Mouse (Mus musculus) embryonic facial prominence, embryonic 10.5 days (tissue): ENCODE data around the gene Umodl1. TPM values are rescaled to one million over a fixed set of nuclear protein-coding genes. Genes with fewer than 3 reads are reported as not detected.

Source experiments
- DNase-seq: peaks from one replicate; pipeline ENCODE4 v3.0.0-alpha.2; 2017; ENCODE audit warnings: low spot score
- H3K27ac ChIP-seq: fragments of 300-500 bp; sonication (generic); replicated peaks from 2 replicates; pipeline ENCODE4 v1.5.1; 2016; ENCODE audit warnings: mild to moderate bottlenecking
- H3K27me3 ChIP-seq: fragments of 300-500 bp; sonication (generic); replicated peaks from 2 replicates; pipeline ENCODE4 v1.6.1; 2016; ENCODE audit warnings: low read depth, mild to moderate bottlenecking; ENCODE audit not compliant: poor library complexity, severe bottlenecking
- H3K36me3 ChIP-seq: fragments of 300-500 bp; sonication (generic); replicated peaks from 2 replicates; pipeline ENCODE4 v1.6.1; 2016; ENCODE audit warnings: mild to moderate bottlenecking, moderate library complexity
- H3K4me1 ChIP-seq: fragments of 300-500 bp; sonication (generic); 2 replicates; pipeline ENCODE4 v1.6.1; 2016
- H3K4me3 ChIP-seq: fragments of 300-500 bp; sonication (generic); 2 replicates; pipeline ENCODE4 v1.5.1; 2016; ENCODE audit warnings: mild to moderate bottlenecking, moderate library complexity
- H3K9me3 ChIP-seq: fragments of 300-500 bp; sonication (generic); 2 replicates; pipeline ENCODE4 v1.6.1; 2016; ENCODE audit warnings: mild to moderate bottlenecking
- WGBS: fragments of 180-500 bp; shearing (Covaris S2); methylation state at CpG from one replicate; pipeline ENCODE4 v1.1.7; 2016; 5-methylcytosine and 5-hydroxymethylcytosine counted together
- polyA plus RNA-seq: library from polyadenylated mRNA; unstranded; fragments of >200 nt; fragmentation: Nextera tagmentation; extraction: Ambion mirVana; gene quantifications from 2 replicates; pipeline ENCODE4 v1.2.1, GENCODE M21; 2016

Umodl1 gene
- polyA plus RNA-seq, 1 experiment from 2014 or later, result 0.19 TPM

GRCm38 (mm10) chr17:31005284-31005683 is 50.8 kb downstream of the Umodl1 start:
- Histone ChIP-seq H3K4me1 (peaks cover 17% of the 10 kb centered on the region), H3K27me3 (no peaks in the 10 kb centered on the region), H3K9me3 (no peaks in the 10 kb centered on the region), H3K36me3 (no peaks in the 10 kb centered on the region), H3K27ac (no peak overlapping the region), H3K4me3 (no peak overlapping the region)
- 86% methylated on average over 2 of the region's 2 CpGs for WGBS
- no peak for DNase-seq

- Histone ChIP-seq H3K27me3 (no peaks in the 10 kb centered on the region), H3K9me3 (no peaks in the 10 kb centered on the region), H3K27ac (no peak overlapping the region), H3K36me3 (no peaks in the 10 kb centered on the region), H3K4me3 (no peak overlapping the region), H3K4me1 (0 out of 2 replicates have a peak, but pooled peaks cover 4% of the 10 kb centered on the region)
- no peak for DNase-seq
- 82% methylated on average over 3 of the region's 3 CpGs for WGBS
These were observed 52.9 kb downstream of the Umodl1 start for GRCm38 (mm10) chr17:31007357-31007756.

- no peak overlapping the region for H3K27ac ChIP-seq
- no peaks in the 10 kb centered on the region for H3K27me3 ChIP-seq
- 89% methylated on average over 8 of the region's 8 CpGs for WGBS
- no peaks in the 10 kb centered on the region for H3K36me3 ChIP-seq
- no peak overlapping the region for H3K4me3 ChIP-seq
- 0 out of 2 replicates have a peak, but pooled peaks cover 4% of the 10 kb centered on the region for H3K4me1 ChIP-seq
- H3K9me3 ChIP-seq, result no peaks in the 10 kb centered on the region
- DNase-seq, result no peak
These were observed 54.0 kb downstream of the Umodl1 start for GRCm38 (mm10) chr17:31008416-31008815.

DNA sequence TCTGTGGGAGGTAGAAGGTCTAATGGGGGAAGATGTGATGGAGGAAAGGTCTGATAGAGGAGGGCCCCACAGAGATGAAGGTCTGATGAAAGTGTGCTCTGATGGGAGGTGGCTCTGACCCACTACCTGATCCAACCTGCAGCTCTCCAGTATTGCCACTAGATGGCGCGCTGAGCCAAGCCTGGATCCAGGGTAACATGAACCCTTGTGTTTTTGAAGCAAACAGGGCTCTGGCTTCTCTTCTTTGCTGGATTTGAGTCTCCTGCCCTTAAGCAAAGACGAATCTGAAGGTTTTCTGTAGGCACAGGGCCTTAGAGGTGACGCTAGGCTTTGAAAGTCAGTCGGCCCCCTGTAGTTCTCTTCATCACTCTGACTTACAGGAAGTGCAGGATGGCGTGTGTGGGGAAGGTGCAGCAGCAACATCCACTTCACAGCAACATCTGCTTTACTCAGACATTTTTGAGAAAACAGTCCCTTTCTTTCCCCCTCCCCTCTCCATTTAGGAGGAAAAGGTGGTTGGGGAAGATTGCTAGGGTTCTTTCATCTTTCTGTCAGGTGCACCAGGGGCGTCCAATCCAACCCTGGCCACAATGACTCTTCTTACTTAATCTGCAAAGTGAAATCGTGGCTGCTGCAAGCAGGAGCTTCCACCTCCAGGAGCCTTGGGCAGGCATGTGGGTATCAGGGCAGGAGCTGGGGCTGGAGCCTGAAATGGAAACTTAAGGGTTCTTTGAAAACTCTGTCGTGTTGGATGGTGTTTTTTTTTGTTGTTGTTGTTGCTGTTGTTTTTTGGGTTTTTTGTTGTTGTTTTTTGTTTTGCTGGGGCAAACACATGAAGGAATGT is 57.3 kb downstream of the Umodl1 start:
- WGBS, result 29% methylated on average over 9 of the region's 9 CpGs

GRCm38 (mm10) chr17:31018267-31018666 is 63.8 kb downstream of the Umodl1 start:
- Histone ChIP-seq H3K27me3 (no peaks in the 10 kb centered on the region), H3K9me3 (no peaks in the 10 kb centered on the region; the same call in 1 of the 2 replicates), H3K27ac (no peak overlapping the region), H3K4me1 (peaks cover 22% of the 10 kb centered on the region), H3K4me3 (no peak overlapping the region), H3K36me3 (no peaks in the 10 kb centered on the region)
- peak; percentile 67 for DNase-seq
- WGBS, result 79% methylated on average over 4 of the region's 4 CpGs

More for the DNA sequence above, 57.3 kb downstream of the Umodl1 start:
- H3K27me3 ChIP-seq, result no peaks in the 10 kb centered on the region
- H3K27ac ChIP-seq, result peak overlapping the region; percentile 63
- no peak overlapping the region for H3K4me3 ChIP-seq
- H3K9me3 ChIP-seq, result no peaks in the 10 kb centered on the region; the same call in 1 of the 2 replicates
- H3K36me3 ChIP-seq, result no peaks in the 10 kb centered on the region
- peak; percentile 76 for DNase-seq
- 0 out of 2 replicates have a peak, but pooled peaks cover 4% of the 10 kb centered on the region for H3K4me1 ChIP-seq

- no peaks in the 10 kb centered on the region for H3K27me3 ChIP-seq
- peak; percentile 73 for DNase-seq
- peaks cover 27% of the 10 kb centered on the region for H3K4me1 ChIP-seq
- H3K36me3 ChIP-seq, result no peaks in the 10 kb centered on the region
- H3K27ac ChIP-seq, result no peak overlapping the region
- H3K9me3 ChIP-seq, result no peaks in the 10 kb centered on the region; the same call in 1 of the 2 replicates
- 7% methylated on average over 2 of the region's 2 CpGs for WGBS
- H3K4me3 ChIP-seq, result no peak overlapping the region
These were observed 65.1 kb downstream of the Umodl1 start for GRCm38 (mm10) chr17:31019505-31019904.

GRCm38 (mm10) chr17:31020078-31020477 is 65.6 kb downstream of the Umodl1 start:
- no peaks in the 10 kb centered on the region for H3K36me3 ChIP-seq
- WGBS, result 86% methylated on average over 2 of the region's 2 CpGs
- DNase-seq, result no peak
- no peaks in the 10 kb centered on the region for H3K27me3 ChIP-seq
- no peak overlapping the region for H3K27ac ChIP-seq
- no peak overlapping the region for H3K4me3 ChIP-seq
- H3K4me1 ChIP-seq, result peaks cover 30% of the 10 kb centered on the region
- H3K9me3 ChIP-seq, result no peaks in the 10 kb centered on the region; the same call in 1 of the 2 replicates

DNA sequence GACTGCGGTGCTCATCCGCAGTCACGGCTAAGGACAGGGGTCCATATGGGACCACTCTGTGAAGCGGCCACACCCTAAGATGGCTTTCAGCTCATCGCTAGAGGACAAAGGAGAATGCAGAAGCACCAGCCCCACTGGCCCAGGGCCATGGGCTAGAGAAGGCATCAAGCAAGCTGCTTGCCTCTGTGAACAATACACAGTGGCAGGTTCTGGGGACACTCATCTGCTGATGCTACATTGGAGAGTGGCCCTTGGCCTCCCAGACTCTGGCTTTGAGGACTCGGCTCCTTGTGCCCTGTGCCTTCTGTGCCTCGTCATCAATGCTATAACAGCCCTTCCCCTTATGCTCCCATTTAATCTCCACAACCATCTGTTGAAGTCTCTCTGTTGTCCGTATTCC is 66.8 kb downstream of the Umodl1 start:
- Histone ChIP-seq H3K9me3 (no peaks in the 10 kb centered on the region; the same call in 1 of the 2 replicates), H3K27ac (peak overlapping the region; percentile 32; the same call in 1 of the 2 replicates), H3K4me1 (peaks cover 30% of the 10 kb centered on the region), H3K36me3 (no peaks in the 10 kb centered on the region), H3K27me3 (no peaks in the 10 kb centered on the region), H3K4me3 (no peak overlapping the region)
- 85% methylated on average over 8 of the region's 8 CpGs for WGBS
- no peak for DNase-seq

GRCm38 (mm10) chr17:31024125-31024781 is 69.8 kb downstream of the Umodl1 start:
- DNase-seq, result no peak
- Histone ChIP-seq H3K9me3 (no peaks in the 10 kb centered on the region), H3K27ac (no peak overlapping the region), H3K27me3 (no peaks in the 10 kb centered on the region), H3K36me3 (no peaks in the 10 kb centered on the region), H3K4me3 (no peak overlapping the region), H3K4me1 (peaks cover 26% of the 10 kb centered on the region)
- 68% methylated on average over 7 of the region's 7 CpGs for WGBS

DNA sequence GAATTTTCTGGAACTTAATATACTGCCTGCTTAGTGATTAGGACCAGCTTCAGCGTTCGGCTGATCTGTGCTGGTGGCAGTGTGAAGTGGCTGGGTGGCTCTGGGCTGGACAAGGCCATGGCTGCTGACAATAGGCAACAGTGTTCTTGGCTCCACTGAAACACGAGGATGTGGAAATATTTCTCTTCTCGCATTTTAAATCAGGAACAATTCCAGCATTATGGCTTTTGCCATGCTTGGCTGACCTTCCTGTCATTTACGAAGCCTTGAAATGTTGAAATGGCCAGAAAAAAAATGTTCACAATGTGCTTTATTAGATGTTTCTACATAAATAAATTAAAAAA is 70.3 kb downstream of the Umodl1 start:
- WGBS, result 72% methylated on average over 5 of the region's 5 CpGs
- Histone ChIP-seq H3K36me3 (no peaks in the 10 kb centered on the region), H3K27ac (no peak overlapping the region), H3K27me3 (no peaks in the 10 kb centered on the region), H3K4me1 (peaks cover 26% of the 10 kb centered on the region), H3K9me3 (no peaks in the 10 kb centered on the region), H3K4me3 (no peak overlapping the region)
- no peak for DNase-seq

DNA sequence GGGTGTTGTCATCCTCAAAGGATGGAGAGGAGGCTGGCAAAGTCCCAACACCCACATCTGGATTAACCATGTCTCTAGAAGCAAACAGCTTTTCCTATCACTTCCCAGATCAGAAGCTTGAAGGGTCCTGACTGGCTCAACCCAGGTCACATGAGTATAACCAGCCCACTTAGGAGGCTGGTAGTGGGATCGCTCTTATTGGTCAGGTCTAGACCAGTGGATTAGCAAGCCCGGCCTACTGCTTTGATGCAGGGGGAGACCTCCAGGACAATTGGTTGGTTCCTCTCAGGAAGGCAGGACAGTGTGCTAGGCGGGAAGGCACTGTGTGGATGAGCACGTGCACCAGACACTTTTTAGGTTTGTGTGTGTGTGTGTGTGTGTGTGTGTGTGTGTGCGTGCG is 72.5 kb downstream of the Umodl1 start:
- Histone ChIP-seq H3K4me1 (peaks cover 9% of the 10 kb centered on the region; the same call in 1 of the 2 replicates), H3K27ac (no peak overlapping the region), H3K36me3 (no peaks in the 10 kb centered on the region), H3K27me3 (no peaks in the 10 kb centered on the region), H3K9me3 (peaks cover under 1% of the 10 kb centered on the region; the same call in 1 of the 2 replicates), H3K4me3 (no peak overlapping the region)
- WGBS, result 83% methylated on average over 6 of the region's 6 CpGs
- no peak for DNase-seq

- H3K4me3 ChIP-seq, result no peak overlapping the region
- no peak for DNase-seq
- WGBS, result 88% methylated on average over 6 of the region's 6 CpGs
- no peaks in the 10 kb centered on the region for H3K27me3 ChIP-seq
- no peak overlapping the region for H3K27ac ChIP-seq
- no peaks in the 10 kb centered on the region for H3K36me3 ChIP-seq
- peaks cover 6% of the 10 kb centered on the region; the same call in 1 of the 2 replicates for H3K9me3 ChIP-seq
- peaks cover 9% of the 10 kb centered on the region; the same call in 1 of the 2 replicates for H3K4me1 ChIP-seq
These were observed 73.3 kb downstream of the Umodl1 start for GRCm38 (mm10) chr17:31027723-31028122.
